Comparison of ENCODE assay signal across 9 mouse cellular contexts in genomic region chr13:56428724-56429500, GRCm38 (mm10). TPM values are rescaled to one million over a fixed set of nuclear protein-coding genes. Genes with fewer than 3 reads are reported as not detected.
DNase-seq lines count a peak whose midpoint lies in the region; ATAC-seq and TF ChIP-seq lines count a peak whose summit lies in the region.
"Had no signal": no experiment of that assay in that cellular context is flagged by ENCODE, and none has a peak within 500 bp of the region (broad histone marks: within the 10 kb centered on the region; RNA-seq: fewer than 3 reads in every experiment).

No protein-coding gene starts in this region.

- H3K4me2 ChIP-seq in hindbrain, embryonic 15.5 days: no peak overlapping the region

- no peak overlapping the region for H3K4me3 ChIP-seq in hindbrain, embryonic 15.5 days

- WGBS in hindbrain, embryonic 15.5 days: 36% methylated on average over 16 of the region's 16 CpGs

- no peak overlapping the region for H3K9ac ChIP-seq in hindbrain, embryonic 15.5 days

- TF ChIP-seq CTCF in Patski (IDR thresholded peaks at IDR 0.05): no peak

- no peak for DNase-seq in Patski (ENCODE audit: low read depth, low spot score)
- peak; percentile 72 to 86 for DNase-seq in cerebellum, adult 18-20 months
- DNase-seq in forelimb bud, embryonic 11.5 days (ENCODE audit: low read depth, low spot score): peak; percentile 87
- peak; percentile 74 to 82 for DNase-seq in left cerebral cortex, adult 18-20 months (ENCODE audit: low spot score in 2 of 2)
- peak; percentile 52 for DNase-seq in skeletal muscle tissue, adult 2 months (ENCODE audit: low read depth, low spot score)
- DNase-seq in T-cell, adult 2 months (ENCODE audit: low spot score): no peak

- no peaks in the 10 kb centered on the region for H3K36me3 ChIP-seq in hindbrain, embryonic 15.5 days

- no peaks in the 10 kb centered on the region for H3K9me3 ChIP-seq in hindbrain, embryonic 15.5 days

- no peak overlapping the region for H3K27ac ChIP-seq in hindbrain, embryonic 15.5 days (replicated peaks)

- H3K4me1 ChIP-seq in hindbrain, embryonic 15.5 days (replicated peaks): peaks cover 6% of the 10 kb centered on the region

- ATAC-seq in Patski: peak; percentile 66
- peak; percentile 75; the same call in 1 of the 2 replicates for ATAC-seq in hindbrain, embryonic 15.5 days (ENCODE audit: low FRiP score, low read depth)
- peak; percentile 68; the same call in 1 of the 2 replicates for ATAC-seq in megakaryocyte-erythroid progenitor cell, adult 5-6 weeks (replicated peaks; ENCODE audit: low FRiP score, low TSS enrichment, poor library complexity, severe bottlenecking)

- CTCF ChIA-PET in Patski (lab: Charles Lee): interaction anchor here (1.0 to 2.1 kb wide), 6 partner anchors 99 to 231 kb away, joined by 3 to 12 read pairs (median 6); no protein-coding TSS in a partner anchor

- in situ Hi-C loops in Patski (cut with MboI; ENCODE audit: low pct_unique_long_range_greater_than_20kb): loop anchor here (5.0 kb wide), 2 partner anchors 147 to 227 kb away; no protein-coding TSS in a partner anchor

- H3K27me3 ChIP-seq in Patski: no peaks in the 10 kb centered on the region
- peaks cover 19% of the 10 kb centered on the region; the same call in 1 of the 2 replicates for H3K27me3 ChIP-seq in hindbrain, embryonic 15.5 days

- POLR2A ChIA-PET in Patski (lab: Charles Lee): no interaction called here

RNA-seq across cellular contexts. Expression of gene Gm3045, which starts 2.5 kb away (rescaled TPM):
- polyA plus RNA-seq in Patski (2021): not detected
- polyA plus RNA-seq in hindbrain, embryonic 15.5 days (2015; fragmentation: Nextera tagmentation; extraction: Ambion mirVana): not detected in 2 replicates
- total RNA-seq in left cerebral cortex, adult 18-20 months (2021): not detected
- total RNA-seq in megakaryocyte-erythroid progenitor cell, adult 5-6 weeks (2014; fragmentation: Nextera tagmentation): not detected in 2 replicates
- not detected in 2 replicates for total RNA-seq in megakaryocyte-erythroid progenitor cell, adult 5-6 weeks (2017)
- polyA plus RNA-seq: heart, embryonic 16.5 days had no signal

RNA-seq across cellular contexts. Expression of gene Slc25a48, which starts 9.2 kb away (rescaled TPM):
- 1.1 TPM for polyA plus RNA-seq in Patski (2021)
- polyA plus RNA-seq in hindbrain, embryonic 15.5 days (2015; fragmentation: Nextera tagmentation; extraction: Ambion mirVana): not detected in 2 replicates
- total RNA-seq in left cerebral cortex, adult 18-20 months (2021): under 1 TPM in 1 of 2 experiments, not detected in 1; 0.23 TPM
- total RNA-seq in megakaryocyte-erythroid progenitor cell, adult 5-6 weeks (2014; fragmentation: Nextera tagmentation): not detected in 2 replicates
- not detected in 2 replicates for total RNA-seq in megakaryocyte-erythroid progenitor cell, adult 5-6 weeks (2017)

RNA-seq across cellular contexts. Expression of gene Il9, which starts 53.1 kb away (rescaled TPM):
- polyA plus RNA-seq in Patski (2021): not detected
- polyA plus RNA-seq in hindbrain, embryonic 15.5 days (2015; fragmentation: Nextera tagmentation; extraction: Ambion mirVana): not detected in 2 replicates
- not detected for total RNA-seq in left cerebral cortex, adult 18-20 months (2021)
- not detected in 2 replicates for total RNA-seq in megakaryocyte-erythroid progenitor cell, adult 5-6 weeks (2014; fragmentation: Nextera tagmentation)
- total RNA-seq in megakaryocyte-erythroid progenitor cell, adult 5-6 weeks (2017): not detected in 2 replicates
- polyA plus RNA-seq: heart, embryonic 16.5 days had no signal

Comparison
In these comparisons a context has a peak if more than half of its experiments do, and no peak if none do; other contexts are left out.
1. DNase-seq: peak in cerebellum, adult 18-20 months (2 of 2), forelimb bud, embryonic 11.5 days (single experiment), left cerebral cortex, adult 18-20 months (2 of 2) and skeletal muscle tissue, adult 2 months (single experiment); none in Patski (single experiment) and T-cell, adult 2 months (single experiment).
2. Peak in every context shown above with its lines, with median percentiles within 50 percentile points of each other: ATAC-seq.